Mouse (Mus musculus) C2C12 (cell line): ENCODE data around the gene Mbtd1. TPM values are rescaled to one million over a fixed set of nuclear protein-coding genes. Genes with fewer than 3 reads are reported as not detected.

ENCODE experiments used
- H3K27me3 ChIP-seq: one replicate; pipeline ENCODE4 v1.6.1; 2011; ENCODE audit not compliant: control insufficient read depth, insufficient read depth, insufficient read length
- H3K36me3 ChIP-seq: one replicate; pipeline ENCODE4 v1.6.1; 2011; ENCODE audit not compliant: control insufficient read depth, insufficient read depth
- H3K4me3 ChIP-seq: one replicate; pipeline ENCODE4 v1.5.1; 2011; ENCODE audit warnings: mild to moderate bottlenecking, control low read depth; ENCODE audit not compliant: poor library complexity, insufficient read depth, severe bottlenecking
- H3K79me2 ChIP-seq: one replicate; pipeline ENCODE4 v1.6.1; 2011; ENCODE audit not compliant: control insufficient read depth, insufficient read depth
- H3K79me3 ChIP-seq: one replicate; pipeline ENCODE4 v1.6.1; 2011; ENCODE audit warnings: low read depth, control low read depth
- H3ac ChIP-seq: one replicate; pipeline ENCODE3; 2011; ENCODE audit warnings: low read depth; ENCODE audit not compliant: control insufficient read depth, insufficient read length
- CEBPB ChIP-seq: IDR thresholded peaks from one replicate; pipeline ENCODE4 v1.6.1; 2011; ENCODE audit warnings: low read depth, mild to moderate bottlenecking, control low read depth, moderate library complexity
- CTCF ChIP-seq: IDR thresholded peaks from one replicate; pipeline ENCODE4 v1.5.1; 2011; ENCODE audit not compliant: control insufficient read depth, insufficient read depth, insufficient read length
- FOSL1 ChIP-seq: IDR thresholded peaks from one replicate; pipeline ENCODE4 v1.8.0; 2011; ENCODE audit warnings: mild to moderate bottlenecking, low read length; ENCODE audit not compliant: poor library complexity, insufficient read depth, severe bottlenecking
- MAX ChIP-seq: IDR thresholded peaks from one replicate; pipeline ENCODE4 v1.6.1; 2011; ENCODE audit warnings: mild to moderate bottlenecking, control low read depth
- MYOD1 ChIP-seq: IDR thresholded peaks from one replicate; pipeline ENCODE4 v1.6.1; 2011; ENCODE audit warnings: low read depth; ENCODE audit not compliant: control insufficient read depth, insufficient read length
- MYOG ChIP-seq: IDR thresholded peaks from one replicate; pipeline ENCODE4 v1.6.1; 2011; ENCODE audit not compliant: control insufficient read depth, insufficient read length; ENCODE audit errors: extremely low read depth
- USF1 ChIP-seq: IDR thresholded peaks from one replicate; pipeline ENCODE4 v1.6.1; 2011; ENCODE audit warnings: low read depth, mild to moderate bottlenecking, control low read depth, moderate library complexity
- polyA plus RNA-seq: library from polyadenylated mRNA; unstranded; fragments of >200 nt; fragmentation: generic; extraction: Trizol; gene quantifications from one replicate; pipeline ENCODE4 v1.2.1, GENCODE M21; 2012; ENCODE audit warnings: missing spikeins

Gene Mbtd1
- polyA plus RNA-seq, 1 experiment, result 3.6 TPM

GRCm38 (mm10) chr11:93862045-93862623 lies 23.5 kb upstream of the Mbtd1 start:
- H3K79me2 ChIP-seq, result no peaks in the 10 kb centered on the region
- no peak overlapping the region for H3K4me3 ChIP-seq
- H3ac ChIP-seq, result no peak overlapping the region
- TF ChIP-seq MYOD1 (no peak), CTCF (no peak), MYOG (no peak), CEBPB (no peak)
- H3K27me3 ChIP-seq, result no peaks in the 10 kb centered on the region
- no peaks in the 10 kb centered on the region for H3K79me3 ChIP-seq
- H3K36me3 ChIP-seq, result peaks cover 68% of the 10 kb centered on the region

GRCm38 (mm10) chr11:93862638-93863037 lies 23.0 kb upstream of the Mbtd1 start:
- Histone ChIP-seq H3K4me3 (no peak overlapping the region), H3K36me3 (peaks cover 73% of the 10 kb centered on the region), H3K79me2 (no peaks in the 10 kb centered on the region), H3ac (no peak overlapping the region), H3K27me3 (no peaks in the 10 kb centered on the region), H3K79me3 (no peaks in the 10 kb centered on the region)
- TF ChIP-seq MYOG (no peak), CEBPB (no peak), USF1 (no peak), MYOD1 (no peak), MAX (no peak), FOSL1 (no peak), CTCF (no peak)

- Histone ChIP-seq H3K79me2 (peaks cover 88% of the 10 kb centered on the region), H3K4me3 (peak overlapping the region; percentile 93), H3K79me3 (peaks cover 57% of the 10 kb centered on the region), H3K27me3 (no peaks in the 10 kb centered on the region), H3ac (peak overlapping the region; percentile 26), H3K36me3 (peaks cover 42% of the 10 kb centered on the region)
- TF ChIP-seq MAX (no peak), FOSL1 (no peak)
Measured at GRCm38 (mm10) chr11:93884068-93884467, 1.6 kb upstream of the Mbtd1 start.

- TF ChIP-seq FOSL1 (no peak), CEBPB (no peak), MYOG (no peak), MAX (no peak), USF1 (no peak), MYOD1 (no peak), CTCF (no peak)
- Histone ChIP-seq H3ac (peak overlapping the region; percentile 93), H3K4me3 (peak overlapping the region; percentile 93), H3K79me3 (peaks cover 62% of the 10 kb centered on the region), H3K79me2 (peaks cover 88% of the 10 kb centered on the region), H3K27me3 (no peaks in the 10 kb centered on the region), H3K36me3 (peaks cover 33% of the 10 kb centered on the region)
Measured at GRCm38 (mm10) chr11:93884901-93885571, 616 bp upstream of the Mbtd1 start.

GRCm38 (mm10) chr11:93886411-93887079 lies 893 bp downstream of the Mbtd1 start:
- TF ChIP-seq MYOD1, result no peak
- no peak for TF ChIP-seq MYOG
- no peak for TF ChIP-seq FOSL1
- TF ChIP-seq MAX, result no peak
- TF ChIP-seq CEBPB, result no peak
- TF ChIP-seq CTCF, result no peak
- no peak for TF ChIP-seq USF1
- H3K79me3 ChIP-seq, result peaks cover 65% of the 10 kb centered on the region
- H3K79me2 ChIP-seq, result peaks cover 96% of the 10 kb centered on the region
- H3K36me3 ChIP-seq, result peaks cover 31% of the 10 kb centered on the region
- H3K27me3 ChIP-seq, result no peaks in the 10 kb centered on the region
- peak overlapping the region; percentile 93 for H3K4me3 ChIP-seq
- peak overlapping the region; percentile 64 for H3ac ChIP-seq

- no peak for TF ChIP-seq FOSL1
- TF ChIP-seq MYOD1, result no peak
- no peak for TF ChIP-seq USF1
- no peak for TF ChIP-seq CTCF
- no peak for TF ChIP-seq CEBPB
- no peak for TF ChIP-seq MAX
- no peak for TF ChIP-seq MYOG
- H3K4me3 ChIP-seq, result peak overlapping the region; percentile 93
- H3ac ChIP-seq, result peak overlapping the region; percentile 64
- H3K27me3 ChIP-seq, result no peaks in the 10 kb centered on the region
- peaks cover 96% of the 10 kb centered on the region for H3K79me2 ChIP-seq
- peaks cover 65% of the 10 kb centered on the region for H3K79me3 ChIP-seq
- H3K36me3 ChIP-seq, result peaks cover 31% of the 10 kb centered on the region
Measured at GRCm38 (mm10) chr11:93887080-93887447, 1.4 kb downstream of the Mbtd1 start.
